Mouse (Mus musculus) E14TG2a.4 (cell line): Measurements from ENCODE around the gene Map3k19.

Experiments used
- H3K27me3 ChIP-seq: 2 replicates; pipeline ENCODE4 v1.6.1; 2014; ENCODE audit warnings: low read length, control low read depth; ENCODE audit not compliant: insufficient read depth
- H3K36me3 ChIP-seq: 2 replicates; pipeline ENCODE4 v1.6.1; 2014; ENCODE audit warnings: low read length, control low read depth; ENCODE audit not compliant: insufficient read depth
- H3K4me1 ChIP-seq: replicated peaks from 2 replicates; pipeline ENCODE4 v1.6.1; 2014; ENCODE audit warnings: low read depth, low read length, control low read depth
- H3K4me3 ChIP-seq: replicated peaks from 2 replicates; pipeline ENCODE4 v1.5.1; 2014; ENCODE audit warnings: mild to moderate bottlenecking, low read length
- H3K9me3 ChIP-seq: 2 replicates; pipeline ENCODE4 v1.6.1; 2014; ENCODE audit warnings: low read length, control low read depth
- CTCF ChIP-seq: conservative IDR thresholded peaks from 2 replicates; pipeline ENCODE4 v1.5.1; 2014; ENCODE audit warnings: low read length
- NANOG ChIP-seq: IDR thresholded peaks from 2 replicates; pipeline ENCODE4 v1.6.1; 2014; ENCODE audit warnings: borderline replicate concordance, low read length, mixed read lengths
- POU5F1 ChIP-seq: IDR thresholded peaks from 2 replicates; pipeline ENCODE4 v1.6.1; 2014; ENCODE audit warnings: low read length, borderline replicate concordance

Gene Map3k19

DNA sequence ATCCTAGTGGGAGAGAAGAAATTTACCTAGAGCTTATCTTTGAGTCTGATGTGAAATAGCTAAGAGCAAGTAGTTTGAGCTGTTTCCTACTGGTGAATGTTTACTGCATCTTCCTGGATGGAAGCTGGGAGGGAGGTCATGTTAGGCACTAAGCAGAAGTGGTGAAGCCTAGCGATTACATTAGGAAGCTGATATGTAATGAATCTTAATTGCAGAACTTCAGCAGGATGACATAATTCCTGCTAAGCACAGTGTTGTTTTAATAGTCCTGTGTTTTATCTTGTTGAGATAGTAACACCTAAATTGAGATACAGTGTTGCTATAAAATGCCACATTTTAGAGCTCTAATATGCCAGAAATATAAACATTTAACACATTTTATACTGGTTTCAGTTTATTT lies 68.9 kb downstream of the Map3k19 start:
- no peak overlapping the region for H3K4me3 ChIP-seq
- no peaks in the 10 kb centered on the region for H3K9me3 ChIP-seq
- H3K27me3 ChIP-seq: no peaks in the 10 kb centered on the region
- peaks cover 98% of the 10 kb centered on the region for H3K4me1 ChIP-seq
- no peak for TF ChIP-seq CTCF
- no peak for TF ChIP-seq NANOG
- no peak for TF ChIP-seq POU5F1
- peaks cover 57% of the 10 kb centered on the region for H3K36me3 ChIP-seq

DNA sequence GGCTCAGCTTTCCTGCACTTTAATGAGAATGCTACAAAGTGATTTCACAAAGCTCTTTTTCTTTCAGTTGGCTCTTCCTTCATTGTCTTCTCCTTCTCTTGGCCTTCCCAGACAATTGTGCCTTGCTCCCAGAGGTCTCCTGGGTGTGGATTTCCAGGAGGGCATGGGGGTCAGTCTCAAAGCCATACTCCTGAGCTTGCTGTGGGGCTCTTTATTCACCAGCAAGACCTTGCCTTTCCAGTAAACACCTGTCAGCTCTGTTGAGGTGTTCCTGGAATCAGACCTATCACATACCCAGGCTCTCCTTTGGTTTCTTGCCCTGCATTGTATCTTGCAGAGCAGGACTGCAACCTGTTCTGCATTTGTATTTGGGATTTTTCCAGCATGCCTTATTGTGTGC lies 71.0 kb downstream of the Map3k19 start:
- no peaks in the 10 kb centered on the region for H3K9me3 ChIP-seq
- H3K27me3 ChIP-seq: no peaks in the 10 kb centered on the region
- peaks cover 99% of the 10 kb centered on the region for H3K4me1 ChIP-seq
- H3K36me3 ChIP-seq: peaks cover 53% of the 10 kb centered on the region
- 0 out of 2 replicates have a peak overlapping the region, but pooled peaks have one; percentile 11 for H3K4me3 ChIP-seq
- no peak for TF ChIP-seq POU5F1
- no peak for TF ChIP-seq CTCF
- TF ChIP-seq NANOG: no peak

DNA sequence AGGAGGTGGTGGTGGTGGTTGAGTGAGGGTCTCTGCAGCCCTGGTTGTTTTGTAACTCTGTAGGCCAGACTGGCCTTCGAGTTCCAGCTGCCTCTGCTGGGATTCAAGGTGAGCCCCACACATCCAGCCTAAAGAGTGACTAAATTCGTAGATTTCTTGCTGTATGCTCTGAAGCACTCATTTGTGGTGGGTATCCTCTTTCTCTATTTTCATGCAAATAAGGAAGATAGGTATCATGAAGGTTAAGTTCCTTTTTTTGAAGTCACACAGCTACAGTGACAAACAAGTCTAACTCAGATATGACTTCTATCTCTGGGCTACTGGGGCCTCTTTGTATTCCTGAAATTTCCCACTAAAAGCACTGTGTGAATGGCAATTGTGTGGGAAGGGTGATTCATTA lies 74.0 kb downstream of the Map3k19 start:
- TF ChIP-seq CTCF: no peak
- TF ChIP-seq NANOG: no peak
- TF ChIP-seq POU5F1: no peak
- Histone ChIP-seq H3K36me3 (peaks cover 60% of the 10 kb centered on the region), H3K9me3 (no peaks in the 10 kb centered on the region), H3K4me1 (peaks cover 97% of the 10 kb centered on the region), H3K27me3 (no peaks in the 10 kb centered on the region), H3K4me3 (peak overlapping the region; percentile 30)

DNA sequence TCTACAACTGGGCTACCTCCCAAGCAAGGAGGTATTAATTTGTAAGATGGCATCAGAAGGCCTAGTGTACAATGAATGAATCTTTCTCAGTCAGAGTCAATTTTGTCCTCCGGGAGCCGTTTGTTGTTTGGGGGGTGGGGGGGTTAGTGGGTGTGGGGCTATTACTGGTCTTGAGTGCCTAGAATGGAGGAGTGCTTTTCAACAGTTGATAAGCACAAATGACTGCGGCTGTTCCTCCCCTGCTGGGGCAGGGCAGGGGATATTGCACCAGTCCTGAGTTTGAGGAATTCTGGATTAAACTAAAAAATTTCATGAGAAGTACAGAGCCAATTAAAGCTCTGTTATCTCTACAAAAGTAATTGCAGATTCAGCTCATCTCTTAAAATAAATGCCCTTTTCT lies 74.7 kb downstream of the Map3k19 start:
- TF ChIP-seq POU5F1 (no peak), NANOG (no peak), CTCF (no peak)
- H3K9me3 ChIP-seq: no peaks in the 10 kb centered on the region
- peaks cover 54% of the 10 kb centered on the region for H3K36me3 ChIP-seq

DNA sequence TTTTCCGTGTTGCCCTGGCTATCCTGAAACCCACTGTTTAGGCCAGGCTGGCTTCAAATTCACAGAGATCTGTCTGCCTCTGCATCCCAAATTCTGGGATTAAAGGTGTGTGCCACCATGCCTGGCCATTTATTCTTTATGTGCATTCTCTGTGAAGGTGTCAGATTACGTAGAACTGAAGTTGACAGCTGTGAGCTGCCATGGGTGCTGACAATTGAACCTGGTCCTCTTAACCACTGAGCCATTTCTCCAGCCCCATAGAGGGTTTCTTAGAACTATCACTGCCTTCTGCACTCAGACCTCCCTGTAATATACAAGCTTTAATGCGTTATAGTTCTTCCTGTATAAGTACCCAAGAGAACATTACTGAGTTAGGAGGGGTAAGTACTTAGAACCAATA lies 76.2 kb downstream of the Map3k19 start:
- TF ChIP-seq POU5F1: no peak
- no peak for TF ChIP-seq CTCF
- TF ChIP-seq NANOG: no peak

More for the DNA sequence above, 74.7 kb downstream of the Map3k19 start:
- peaks cover 97% of the 10 kb centered on the region for H3K4me1 ChIP-seq
- no peaks in the 10 kb centered on the region for H3K27me3 ChIP-seq
- H3K4me3 ChIP-seq: peak overlapping the region; percentile 24

DNA sequence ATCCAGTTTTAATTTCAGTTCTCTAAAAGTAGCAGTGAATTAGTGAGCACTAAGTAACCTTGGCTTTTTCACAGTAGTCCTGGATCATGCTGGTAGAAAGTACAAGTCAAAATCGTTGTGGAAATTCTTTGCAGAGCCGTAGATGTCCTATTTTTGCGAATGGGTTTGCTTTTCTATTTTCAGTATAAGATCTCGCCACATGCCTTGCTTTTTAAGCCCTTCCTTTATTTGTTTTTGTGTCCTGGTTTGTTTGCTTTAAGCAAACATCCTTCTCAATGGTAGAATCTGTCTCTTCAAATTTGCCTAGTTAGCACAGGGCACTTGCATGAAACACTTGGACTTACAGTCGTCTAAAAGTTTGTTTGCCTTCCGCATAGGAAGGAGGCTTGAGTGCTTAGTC lies 78.6 kb downstream of the Map3k19 start:
- Histone ChIP-seq H3K27me3 (no peaks in the 10 kb centered on the region), H3K9me3 (no peaks in the 10 kb centered on the region), H3K4me3 (peak overlapping the region; percentile 96), H3K36me3 (peaks cover 45% of the 10 kb centered on the region), H3K4me1 (peaks cover 71% of the 10 kb centered on the region)
- no peak for TF ChIP-seq NANOG
- no peak for TF ChIP-seq CTCF
- no peak for TF ChIP-seq POU5F1

More for the DNA sequence above, 76.2 kb downstream of the Map3k19 start:
- H3K27me3 ChIP-seq: no peaks in the 10 kb centered on the region
- peaks cover 81% of the 10 kb centered on the region for H3K4me1 ChIP-seq
- H3K9me3 ChIP-seq: no peaks in the 10 kb centered on the region
- H3K36me3 ChIP-seq: peaks cover 49% of the 10 kb centered on the region
- H3K4me3 ChIP-seq: no peak overlapping the region

DNA sequence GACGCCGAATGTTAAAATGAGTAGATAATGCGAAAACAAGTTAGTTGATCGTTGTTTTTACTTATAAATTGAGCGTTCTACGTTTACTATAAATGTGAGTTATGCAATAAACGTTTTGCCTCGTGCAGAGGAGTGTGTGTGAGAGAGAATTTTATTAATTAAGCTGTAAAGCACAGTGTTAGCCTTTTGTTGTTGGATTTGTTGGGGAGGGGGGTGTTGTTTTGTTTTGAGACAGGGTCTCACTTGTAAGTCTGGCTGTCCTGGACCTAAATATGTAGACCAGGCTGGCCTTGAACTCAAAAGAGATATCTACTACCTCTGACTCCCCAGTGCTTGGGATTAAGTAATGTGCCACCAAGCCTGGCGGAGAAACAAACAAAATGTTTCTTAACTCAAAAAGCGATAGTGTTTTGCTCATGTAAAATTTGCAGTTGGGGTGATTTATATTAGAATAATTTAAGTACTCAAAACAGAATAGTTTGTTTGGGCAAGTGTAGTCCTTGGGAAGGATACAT lies 79.6 kb downstream of the Map3k19 start:
- H3K9me3 ChIP-seq: no peaks in the 10 kb centered on the region
- TF ChIP-seq CTCF (no peak), NANOG (no peak), POU5F1 (no peak)
- peak overlapping the region; percentile 96 for H3K4me3 ChIP-seq
- peaks cover 61% of the 10 kb centered on the region for H3K4me1 ChIP-seq
- H3K36me3 ChIP-seq: peaks cover 42% of the 10 kb centered on the region
- H3K27me3 ChIP-seq: no peaks in the 10 kb centered on the region

DNA sequence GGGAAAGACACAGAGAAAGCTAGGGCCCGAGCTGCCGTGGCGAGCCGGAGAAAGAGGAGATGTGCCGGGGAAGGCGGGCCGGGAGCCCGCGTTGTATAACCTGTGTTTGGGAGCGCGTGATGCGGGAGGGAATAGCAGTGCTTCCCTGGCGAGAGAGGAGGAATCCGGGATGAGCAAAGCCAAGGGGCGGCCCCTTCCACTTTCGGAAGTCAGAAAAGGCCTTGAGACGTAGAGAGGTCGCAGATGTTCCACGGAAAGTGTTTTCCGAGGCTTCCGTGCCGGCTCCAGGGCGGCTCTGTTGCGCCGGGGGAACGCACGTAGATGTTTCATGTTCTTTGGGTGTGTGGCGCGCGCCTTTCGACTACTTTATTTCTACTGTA lies 80.3 kb downstream of the Map3k19 start:
- TF ChIP-seq POU5F1 (no peak), CTCF (no peak), NANOG (no peak)
- peaks cover 38% of the 10 kb centered on the region for H3K36me3 ChIP-seq
- no peaks in the 10 kb centered on the region for H3K27me3 ChIP-seq
- peaks cover 53% of the 10 kb centered on the region for H3K4me1 ChIP-seq
- H3K9me3 ChIP-seq: no peaks in the 10 kb centered on the region
- H3K4me3 ChIP-seq: peak overlapping the region; percentile 96
